Mouse (Mus musculus): ENCODE measurements around the gene Ralgapa2. TPM values are rescaled to one million over a fixed set of nuclear protein-coding genes. Genes with fewer than 3 reads are reported as not detected.
A peak's percentile ranks its signal among the peaks of the same experiment; 100 is the strongest.

Ralgapa2 gene
- polyA plus RNA-seq, 1 experiment from 2014 or later = 8.6 TPM

GRCm38 (mm10) chr2:146266539-146266938, 245.6 kb downstream of the Ralgapa2 start:
- no peak overlapping the region for H3K27ac ChIP-seq
- no peak overlapping the region for H3K9ac ChIP-seq (replicated peaks)
- no peak for ATAC-seq (ENCODE audit: insufficient number of reproducible peaks, insufficient read depth, low FRiP score, low TSS enrichment, low read depth)
- no peak overlapping the region for H3K4me2 ChIP-seq
- no peaks in the 10 kb centered on the region for H3K9me3 ChIP-seq
- H3K36me3 ChIP-seq = no peaks in the 10 kb centered on the region
- H3K27me3 ChIP-seq = no peaks in the 10 kb centered on the region
- no peak overlapping the region for H3K4me3 ChIP-seq (replicated peaks)
- H3K4me1 ChIP-seq (replicated peaks) = peaks cover 10% of the 10 kb centered on the region
- 63% methylated on average over 3 of the region's 3 CpGs for WGBS

- H3K4me1 ChIP-seq (replicated peaks) = peaks cover 19% of the 10 kb centered on the region
- no peaks in the 10 kb centered on the region for H3K9me3 ChIP-seq
- 67% methylated on average over 4 of the region's 4 CpGs for WGBS
- H3K9ac ChIP-seq (replicated peaks) = no peak overlapping the region
- no peak for ATAC-seq (ENCODE audit: insufficient number of reproducible peaks, insufficient read depth, low FRiP score, low TSS enrichment, low read depth)
- no peaks in the 10 kb centered on the region for H3K36me3 ChIP-seq
- H3K27me3 ChIP-seq = no peaks in the 10 kb centered on the region
- H3K4me3 ChIP-seq (replicated peaks) = no peak overlapping the region
- H3K4me2 ChIP-seq = no peak overlapping the region
- H3K27ac ChIP-seq = no peak overlapping the region
Measured at GRCm38 (mm10) chr2:146265045-146265444, 247.1 kb downstream of the Ralgapa2 start.

GRCm38 (mm10) chr2:146262966-146263365, 249.2 kb downstream of the Ralgapa2 start:
- Histone ChIP-seq H3K9me3 (no peaks in the 10 kb centered on the region), H3K27ac (no peak overlapping the region), H3K27me3 (no peaks in the 10 kb centered on the region), H3K36me3 (no peaks in the 10 kb centered on the region), H3K4me1 (replicated peaks) (peaks cover 19% of the 10 kb centered on the region), H3K9ac (replicated peaks) (no peak overlapping the region), H3K4me2 (no peak overlapping the region), H3K4me3 (replicated peaks) (no peak overlapping the region)
- no peak for ATAC-seq (ENCODE audit: insufficient number of reproducible peaks, insufficient read depth, low FRiP score, low TSS enrichment, low read depth)

- Histone ChIP-seq H3K27ac (no peak overlapping the region), H3K4me3 (replicated peaks) (no peak overlapping the region), H3K9ac (replicated peaks) (no peak overlapping the region), H3K36me3 (no peaks in the 10 kb centered on the region), H3K4me1 (replicated peaks) (peaks cover 19% of the 10 kb centered on the region), H3K9me3 (no peaks in the 10 kb centered on the region), H3K4me2 (no peak overlapping the region), H3K27me3 (peaks cover 3% of the 10 kb centered on the region; the same call in 1 of the 2 replicates)
- WGBS = 15% methylated on average over 10 of the region's 10 CpGs
- ATAC-seq (ENCODE audit: insufficient number of reproducible peaks, insufficient read depth, low FRiP score, low TSS enrichment, low read depth) = peak; percentile 80
Measured at GRCm38 (mm10) chr2:146262215-146262614, 249.9 kb downstream of the Ralgapa2 start.

GRCm38 (mm10) chr2:146261146-146261545, 251.0 kb downstream of the Ralgapa2 start:
- Histone ChIP-seq H3K4me3 (replicated peaks) (no peak overlapping the region), H3K4me2 (no peak overlapping the region), H3K9ac (replicated peaks) (no peak overlapping the region), H3K36me3 (no peaks in the 10 kb centered on the region), H3K9me3 (no peaks in the 10 kb centered on the region), H3K27me3 (peaks cover 3% of the 10 kb centered on the region; the same call in 1 of the 2 replicates), H3K27ac (no peak overlapping the region), H3K4me1 (replicated peaks) (peaks cover 19% of the 10 kb centered on the region)
- no peak for ATAC-seq (ENCODE audit: insufficient number of reproducible peaks, insufficient read depth, low FRiP score, low TSS enrichment, low read depth)
- WGBS = 53% methylated on average over 4 of the region's 4 CpGs

DNA sequence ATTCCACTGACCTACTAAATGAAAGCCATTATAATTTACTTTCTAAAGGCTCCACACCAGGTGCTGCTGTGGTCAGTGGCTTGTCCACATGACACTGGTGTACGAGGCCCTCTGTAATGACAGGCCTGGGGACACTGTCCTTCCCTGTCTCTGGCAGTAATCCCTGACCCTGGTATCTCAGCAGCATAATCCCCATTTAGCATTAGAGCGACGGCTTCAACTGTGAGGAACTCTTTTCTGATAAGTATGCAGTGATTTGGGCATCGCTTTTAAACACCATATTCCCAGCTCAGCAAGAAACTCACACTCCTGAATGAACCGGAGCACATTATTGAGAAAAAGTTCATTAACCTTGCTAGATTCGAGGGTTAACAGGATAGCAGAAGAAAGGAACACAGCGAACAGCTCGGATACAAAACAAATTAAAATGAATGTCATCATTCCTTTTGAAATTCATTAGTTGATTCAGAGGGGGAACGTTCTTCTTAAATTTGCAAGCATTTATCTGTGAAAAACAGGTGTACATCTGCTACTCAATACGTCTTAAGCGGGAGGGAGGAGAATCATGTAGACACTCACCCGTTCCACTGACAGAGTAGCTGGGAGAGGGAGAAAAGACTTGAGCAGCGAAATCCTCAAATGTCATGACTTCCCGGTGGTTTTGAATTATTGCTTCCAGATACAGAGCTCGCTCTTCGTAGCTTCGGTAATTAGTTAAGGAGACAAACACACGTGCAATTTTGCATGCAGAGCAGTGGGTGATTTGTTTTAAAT, 252.2 kb downstream of the Ralgapa2 start:
- Histone ChIP-seq H3K9ac (replicated peaks) (no peak overlapping the region), H3K36me3 (no peaks in the 10 kb centered on the region), H3K9me3 (no peaks in the 10 kb centered on the region), H3K4me3 (replicated peaks) (no peak overlapping the region), H3K4me2 (no peak overlapping the region), H3K4me1 (replicated peaks) (peaks cover 19% of the 10 kb centered on the region), H3K27ac (no peak overlapping the region), H3K27me3 (peaks cover 3% of the 10 kb centered on the region; the same call in 1 of the 2 replicates)
- ATAC-seq (ENCODE audit: insufficient number of reproducible peaks, insufficient read depth, low FRiP score, low TSS enrichment, low read depth) = no peak
- WGBS = 43% methylated on average over 18 of the region's 18 CpGs

DNA sequence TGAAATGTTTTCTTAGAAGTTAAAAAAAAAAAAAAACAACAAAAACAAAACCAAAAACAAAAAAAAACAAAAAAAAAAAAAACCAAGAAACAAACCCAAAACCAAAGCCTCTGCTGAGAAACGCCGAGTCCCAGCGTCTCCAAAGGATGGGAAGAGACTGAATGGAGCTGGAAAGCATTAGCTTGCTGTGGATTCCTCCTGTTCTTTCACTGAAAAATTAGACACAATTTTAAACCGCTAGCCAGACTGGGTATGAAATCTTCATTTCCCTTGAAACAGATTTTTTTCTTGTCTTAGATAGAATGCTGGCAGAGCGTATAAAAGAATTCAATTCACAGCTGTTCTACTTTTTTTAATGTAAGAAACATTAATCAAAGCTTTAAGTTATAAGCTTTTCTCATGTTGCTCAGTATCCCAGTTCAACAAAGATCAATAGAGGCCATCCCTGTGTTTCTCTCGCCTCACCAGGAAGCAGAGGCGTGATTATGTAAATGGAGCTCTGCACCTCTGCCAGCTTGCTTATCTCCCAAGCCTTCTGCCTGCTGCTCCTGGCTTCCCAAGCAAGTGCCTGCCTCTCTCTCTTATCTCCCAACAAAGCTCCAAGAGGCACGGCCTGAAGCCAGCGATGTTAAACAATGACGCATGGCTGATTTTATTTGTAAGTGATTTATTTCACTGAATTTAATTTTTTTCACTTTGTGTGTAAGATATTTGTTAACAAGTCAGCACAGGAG, 253.2 kb downstream of the Ralgapa2 start:
- H3K9ac ChIP-seq (replicated peaks) = no peak overlapping the region
- 46% methylated on average over 10 of the region's 10 CpGs for WGBS
- H3K4me2 ChIP-seq = no peak overlapping the region
- peaks cover 3% of the 10 kb centered on the region; the same call in 1 of the 2 replicates for H3K27me3 ChIP-seq
- no peak overlapping the region for H3K4me3 ChIP-seq (replicated peaks)
- H3K4me1 ChIP-seq (replicated peaks) = peaks cover 19% of the 10 kb centered on the region
- no peaks in the 10 kb centered on the region for H3K36me3 ChIP-seq
- no peak for ATAC-seq (ENCODE audit: insufficient number of reproducible peaks, insufficient read depth, low FRiP score, low TSS enrichment, low read depth)
- no peak overlapping the region for H3K27ac ChIP-seq
- no peaks in the 10 kb centered on the region for H3K9me3 ChIP-seq

- Histone ChIP-seq H3K36me3 (no peaks in the 10 kb centered on the region), H3K9me3 (no peaks in the 10 kb centered on the region), H3K9ac (replicated peaks) (no peak overlapping the region), H3K27ac (no peak overlapping the region), H3K4me3 (replicated peaks) (no peak overlapping the region), H3K27me3 (peaks cover 3% of the 10 kb centered on the region; the same call in 1 of the 2 replicates), H3K4me2 (no peak overlapping the region), H3K4me1 (replicated peaks) (peaks cover 19% of the 10 kb centered on the region)
- WGBS = 88% methylated on average over 3 of the region's 3 CpGs
- ATAC-seq (ENCODE audit: insufficient number of reproducible peaks, insufficient read depth, low FRiP score, low TSS enrichment, low read depth) = no peak
Measured at GRCm38 (mm10) chr2:146257609-146258008, 254.5 kb downstream of the Ralgapa2 start.

- Histone ChIP-seq H3K9ac (replicated peaks) (no peak overlapping the region), H3K4me2 (no peak overlapping the region), H3K27ac (no peak overlapping the region), H3K9me3 (no peaks in the 10 kb centered on the region), H3K4me1 (replicated peaks) (peaks cover 13% of the 10 kb centered on the region), H3K4me3 (replicated peaks) (no peak overlapping the region), H3K36me3 (no peaks in the 10 kb centered on the region), H3K27me3 (peaks cover 3% of the 10 kb centered on the region; the same call in 1 of the 2 replicates)
- no peak for ATAC-seq (ENCODE audit: insufficient number of reproducible peaks, insufficient read depth, low FRiP score, low TSS enrichment, low read depth)
- 43% methylated on average over 3 of the region's 3 CpGs for WGBS
Measured at GRCm38 (mm10) chr2:146257037-146257436, 255.1 kb downstream of the Ralgapa2 start.

GRCm38 (mm10) chr2:146256321-146256875, 255.7 kb downstream of the Ralgapa2 start:
- H3K27ac ChIP-seq = no peak overlapping the region
- H3K4me1 ChIP-seq (replicated peaks) = peaks cover 7% of the 10 kb centered on the region; the same call in 1 of the 2 replicates
- peaks cover 3% of the 10 kb centered on the region; the same call in 1 of the 2 replicates for H3K27me3 ChIP-seq
- WGBS = 58% methylated on average over 3 of the region's 3 CpGs
- no peak overlapping the region for H3K4me2 ChIP-seq
- H3K36me3 ChIP-seq = no peaks in the 10 kb centered on the region
- no peaks in the 10 kb centered on the region for H3K9me3 ChIP-seq
- H3K4me3 ChIP-seq (replicated peaks) = no peak overlapping the region
- H3K9ac ChIP-seq (replicated peaks) = no peak overlapping the region
- no peak for ATAC-seq (ENCODE audit: insufficient number of reproducible peaks, insufficient read depth, low FRiP score, low TSS enrichment, low read depth)

- no peak overlapping the region for H3K4me2 ChIP-seq
- H3K9ac ChIP-seq (replicated peaks) = no peak overlapping the region
- H3K9me3 ChIP-seq = no peaks in the 10 kb centered on the region
- H3K27me3 ChIP-seq = peaks cover 3% of the 10 kb centered on the region; the same call in 1 of the 2 replicates
- H3K4me3 ChIP-seq (replicated peaks) = no peak overlapping the region
- no peaks in the 10 kb centered on the region for H3K36me3 ChIP-seq
- H3K4me1 ChIP-seq (replicated peaks) = peaks cover under 1% of the 10 kb centered on the region; the same call in 1 of the 2 replicates
- H3K27ac ChIP-seq = no peak overlapping the region
- no peak for ATAC-seq (ENCODE audit: insufficient number of reproducible peaks, insufficient read depth, low FRiP score, low TSS enrichment, low read depth)
Measured at GRCm38 (mm10) chr2:146255636-146256035, 256.5 kb downstream of the Ralgapa2 start.

Measured in limb, embryonic 12.5 days (tissue).